Mouse (Mus musculus) liver, embryonic 12.5 days (tissue): Measurements from ENCODE around the gene Snx3. TPM values are rescaled to one million over a fixed set of nuclear protein-coding genes. Genes with fewer than 3 reads are reported as not detected.
A peak's percentile ranks its signal among the peaks of the same experiment; 100 is the strongest.

ENCODE experiments used
- ATAC-seq: fragments of 200-750 bp; cut with Nextera tagmentation; 2 replicates; pipeline ENCODE4 v1.8.0; 2017; ENCODE audit warnings: moderate number of reproducible peaks, mild to moderate bottlenecking, moderate library complexity
- H3K27ac ChIP-seq: fragments of 300-500 bp; sonication (generic); 2 replicates; pipeline ENCODE4 v1.5.1; 2016; ENCODE audit warnings: mild to moderate bottlenecking
- H3K27me3 ChIP-seq: fragments of 300-500 bp; sonication (generic); replicated peaks from 2 replicates; pipeline ENCODE4 v1.6.1; 2016; ENCODE audit warnings: mild to moderate bottlenecking, moderate library complexity
- H3K36me3 ChIP-seq: fragments of 300-500 bp; sonication (generic); 2 replicates; pipeline ENCODE4 v1.6.1; 2016; ENCODE audit warnings: mild to moderate bottlenecking, moderate library complexity
- H3K4me1 ChIP-seq: fragments of 300-500 bp; sonication (generic); 2 replicates; pipeline ENCODE4 v1.6.1; 2016
- H3K4me2 ChIP-seq: fragments of 300-500 bp; sonication (generic); 2 replicates; pipeline ENCODE4 v1.6.1; 2016; ENCODE audit warnings: mild to moderate bottlenecking, moderate library complexity
- H3K4me3 ChIP-seq: fragments of 300-500 bp; sonication (generic); 2 replicates; pipeline ENCODE4 v1.5.1; 2016; ENCODE audit warnings: mild to moderate bottlenecking, moderate library complexity
- H3K9ac ChIP-seq: fragments of 300-500 bp; sonication (generic); 2 replicates; pipeline ENCODE4 v1.6.1; 2016; ENCODE audit warnings: mild to moderate bottlenecking, moderate library complexity
- H3K9me3 ChIP-seq: fragments of 300-500 bp; sonication (generic); replicated peaks from 2 replicates; pipeline ENCODE4 v1.6.1; 2016; ENCODE audit warnings: mild to moderate bottlenecking, moderate library complexity
- WGBS: fragments of 180-500 bp; shearing (Covaris S2); methylation state at CpG from one replicate; pipeline ENCODE4 v1.1.7; 2016; ENCODE audit not compliant: insufficient replicate concordance; 5-methylcytosine and 5-hydroxymethylcytosine counted together
- polyA plus RNA-seq: library from polyadenylated mRNA; unstranded; fragments of >200 nt; fragmentation: Nextera tagmentation; extraction: Ambion mirVana; gene quantifications from 2 replicates; pipeline ENCODE4 v1.2.1, GENCODE M21; 2016

Snx3 gene
- polyA plus RNA-seq, 1 experiment from 2014 or later = 291 TPM

GRCm38 (mm10) chr10:42480719-42481118 is 21.1 kb upstream of the Snx3 start:
- Histone ChIP-seq H3K27ac (no peak overlapping the region), H3K9ac (no peak overlapping the region), H3K4me3 (no peak overlapping the region), H3K4me1 (peaks cover 56% of the 10 kb centered on the region), H3K9me3 (no peaks in the 10 kb centered on the region), H3K36me3 (no peaks in the 10 kb centered on the region), H3K4me2 (no peak overlapping the region), H3K27me3 (no peaks in the 10 kb centered on the region)
- 52% methylated on average over 4 of the region's 4 CpGs for WGBS
- peak; percentile 64 for ATAC-seq

GRCm38 (mm10) chr10:42488606-42489296 is 13.1 kb upstream of the Snx3 start:
- 33% methylated on average over 8 of the region's 8 CpGs for WGBS
- Histone ChIP-seq H3K36me3 (no peaks in the 10 kb centered on the region), H3K27ac (no peak overlapping the region), H3K4me2 (no peak overlapping the region), H3K27me3 (0 out of 2 replicates have a peak, but pooled peaks cover 3% of the 10 kb centered on the region), H3K4me1 (peaks cover 30% of the 10 kb centered on the region), H3K9ac (no peak overlapping the region), H3K4me3 (no peak overlapping the region), H3K9me3 (no peaks in the 10 kb centered on the region)
- ATAC-seq = no peak; the same call in 1 of the 2 replicates

- no peak overlapping the region for H3K4me2 ChIP-seq
- H3K4me1 ChIP-seq = peaks cover 30% of the 10 kb centered on the region
- no peak overlapping the region for H3K9ac ChIP-seq
- no peaks in the 10 kb centered on the region for H3K9me3 ChIP-seq
- no peaks in the 10 kb centered on the region for H3K36me3 ChIP-seq
- no peak for ATAC-seq
- 13% methylated on average over 1 of the region's 1 CpGs for WGBS
- H3K27ac ChIP-seq = no peak overlapping the region
- H3K4me3 ChIP-seq = no peak overlapping the region
- H3K27me3 ChIP-seq = 0 out of 2 replicates have a peak, but pooled peaks cover under 1% of the 10 kb centered on the region
Measured at GRCm38 (mm10) chr10:42491158-42491557, 10.7 kb upstream of the Snx3 start.

- no peak overlapping the region for H3K9ac ChIP-seq
- no peaks in the 10 kb centered on the region for H3K9me3 ChIP-seq
- ATAC-seq = no peak
- peaks cover 30% of the 10 kb centered on the region for H3K4me1 ChIP-seq
- no peak overlapping the region for H3K4me2 ChIP-seq
- no peaks in the 10 kb centered on the region for H3K36me3 ChIP-seq
- no peak overlapping the region for H3K27ac ChIP-seq
- WGBS = 77% methylated on average over 10 of the region's 10 CpGs
- no peak overlapping the region for H3K4me3 ChIP-seq
- H3K27me3 ChIP-seq = no peaks in the 10 kb centered on the region
Measured at GRCm38 (mm10) chr10:42492027-42492771, 9.6 kb upstream of the Snx3 start.

DNA sequence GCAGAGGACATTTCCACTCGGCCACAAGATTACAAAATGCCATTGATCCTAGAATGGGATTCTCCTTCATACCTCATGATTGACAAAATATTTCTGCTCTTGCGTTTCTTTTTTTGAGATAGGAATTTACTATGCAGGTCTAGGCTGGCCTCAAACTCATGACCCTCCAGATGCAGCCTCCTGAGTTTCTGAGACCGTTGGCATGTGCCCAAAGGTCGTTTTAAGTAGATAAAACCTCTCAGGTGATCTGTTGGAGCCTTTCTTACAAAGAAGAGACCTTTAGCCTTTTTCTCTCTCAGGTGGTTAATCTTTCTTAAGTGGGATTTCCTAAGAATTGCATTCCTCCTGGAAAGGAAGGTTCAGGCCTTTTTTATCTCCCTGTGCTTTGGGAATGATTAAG is 8.8 kb upstream of the Snx3 start:
- H3K4me2 ChIP-seq = no peak overlapping the region
- no peak for ATAC-seq
- H3K9ac ChIP-seq = no peak overlapping the region
- H3K4me1 ChIP-seq = peaks cover 31% of the 10 kb centered on the region
- WGBS = 52% methylated on average over 4 of the region's 4 CpGs
- H3K4me3 ChIP-seq = no peak overlapping the region
- H3K27me3 ChIP-seq = no peaks in the 10 kb centered on the region
- H3K9me3 ChIP-seq = no peaks in the 10 kb centered on the region
- no peaks in the 10 kb centered on the region for H3K36me3 ChIP-seq
- no peak overlapping the region for H3K27ac ChIP-seq

DNA sequence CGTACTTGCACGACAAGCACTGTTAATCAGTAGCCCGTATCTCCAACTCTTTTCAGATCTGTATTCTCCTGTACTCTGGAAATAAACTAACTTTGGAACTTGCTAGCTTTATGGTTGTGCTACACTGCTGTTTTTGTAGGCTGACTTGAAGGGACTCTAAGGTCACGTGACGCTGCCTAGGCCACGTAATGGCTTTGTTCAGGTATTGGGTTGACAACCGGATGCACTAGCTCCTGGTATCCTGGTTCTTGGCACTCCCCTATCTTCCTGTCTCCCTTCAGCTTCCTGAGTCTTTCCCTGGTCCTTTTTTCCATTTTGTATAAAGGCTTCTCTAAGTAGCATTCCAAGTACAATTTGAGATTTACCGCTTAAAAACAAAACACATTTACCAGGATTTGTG is 1.2 kb upstream of the Snx3 start:
- H3K9me3 ChIP-seq = no peaks in the 10 kb centered on the region
- H3K36me3 ChIP-seq = peaks cover 11% of the 10 kb centered on the region
- no peak overlapping the region for H3K9ac ChIP-seq
- 92% methylated on average over 8 of the region's 8 CpGs for WGBS
- H3K27me3 ChIP-seq = no peaks in the 10 kb centered on the region
- H3K4me3 ChIP-seq = no peak overlapping the region
- ATAC-seq = no peak
- peak overlapping the region; percentile 73; the same call in 1 of the 2 replicates for H3K4me2 ChIP-seq
- peak overlapping the region; percentile 100 for H3K27ac ChIP-seq
- H3K4me1 ChIP-seq = peaks cover 49% of the 10 kb centered on the region

DNA sequence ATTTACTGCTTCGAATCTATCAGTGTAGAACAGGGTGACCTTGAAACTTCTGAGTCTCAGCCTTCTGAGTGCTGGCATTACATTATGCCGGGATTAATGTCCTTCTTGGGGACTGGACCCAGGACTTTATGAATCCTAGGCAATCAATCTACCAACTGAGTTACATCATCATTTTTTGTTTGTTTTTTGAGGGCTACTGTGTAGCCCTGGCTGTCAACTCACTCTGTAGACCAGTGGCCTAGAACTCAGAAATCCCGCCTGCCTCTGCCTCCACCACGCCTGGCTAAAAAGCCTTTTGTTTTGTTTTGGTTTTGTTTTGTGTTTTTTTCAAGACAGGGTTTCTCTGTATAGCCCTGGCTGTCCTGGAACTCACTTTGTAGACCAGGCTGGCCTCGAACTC is 669 bp upstream of the Snx3 start:
- peak overlapping the region; percentile 100 for H3K27ac ChIP-seq
- peaks cover 54% of the 10 kb centered on the region for H3K4me1 ChIP-seq
- peak overlapping the region; percentile 99 for H3K9ac ChIP-seq
- H3K4me2 ChIP-seq = peak overlapping the region; percentile 73
- peaks cover 17% of the 10 kb centered on the region for H3K36me3 ChIP-seq
- ATAC-seq = no peak
- 58% methylated on average over 5 of the region's 5 CpGs for WGBS
- peak overlapping the region; percentile 98 for H3K4me3 ChIP-seq
- H3K9me3 ChIP-seq = no peaks in the 10 kb centered on the region
- H3K27me3 ChIP-seq = no peaks in the 10 kb centered on the region

DNA sequence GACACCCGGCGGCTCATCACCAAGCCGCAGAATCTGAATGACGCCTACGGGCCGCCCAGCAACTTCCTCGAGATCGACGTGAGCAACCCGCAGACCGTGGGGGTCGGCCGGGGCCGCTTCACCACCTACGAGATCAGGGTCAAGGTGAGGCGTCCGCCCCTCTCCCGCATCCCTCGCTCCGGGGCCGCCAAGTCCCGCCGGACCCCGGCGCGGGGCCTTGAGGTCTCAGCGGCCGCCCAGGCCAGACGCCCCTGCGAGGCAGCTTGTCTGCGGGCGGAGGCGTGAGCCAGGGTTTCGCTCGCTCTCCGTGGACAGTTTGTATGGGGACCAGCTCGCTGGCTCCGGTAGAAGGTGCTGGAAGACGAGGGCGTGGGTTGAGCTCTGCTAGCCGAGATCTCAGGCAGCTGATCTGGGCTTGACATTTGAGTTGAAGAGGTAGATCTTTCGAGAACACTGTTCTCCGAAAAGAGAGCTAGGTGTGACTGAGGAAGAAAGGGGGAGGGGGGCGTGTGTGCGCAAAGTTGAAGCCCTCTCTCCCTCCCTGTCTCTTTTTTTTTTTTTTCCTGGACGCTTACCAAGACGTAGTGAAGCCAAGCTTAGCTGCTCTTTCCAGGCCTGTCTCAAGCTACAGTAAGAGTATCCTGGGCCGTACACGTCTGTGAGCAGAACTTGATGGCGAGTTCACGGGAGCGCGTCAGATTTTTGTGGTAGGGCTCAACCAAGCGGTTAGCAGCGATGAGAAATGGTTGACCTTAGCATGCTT is 700 bp downstream of the Snx3 start:
- Histone ChIP-seq H3K4me1 (peaks cover 63% of the 10 kb centered on the region), H3K27ac (peak overlapping the region; percentile 100), H3K9me3 (no peaks in the 10 kb centered on the region), H3K4me3 (peak overlapping the region; percentile 98), H3K36me3 (peaks cover 27% of the 10 kb centered on the region), H3K4me2 (peak overlapping the region; percentile 73), H3K27me3 (no peaks in the 10 kb centered on the region), H3K9ac (peak overlapping the region; percentile 99)
- peak; percentile 40 for ATAC-seq
- WGBS = under 1% methylated on average over 55 of the region's 55 CpGs

GRCm38 (mm10) chr10:42504096-42504710 is 2.4 kb downstream of the Snx3 start:
- 58% methylated on average over 10 of the region's 10 CpGs for WGBS
- peak overlapping the region; percentile 98 for H3K4me3 ChIP-seq
- ATAC-seq = no peak
- H3K9me3 ChIP-seq = no peaks in the 10 kb centered on the region
- H3K27ac ChIP-seq = peak overlapping the region; percentile 58
- peak overlapping the region; percentile 73 for H3K4me2 ChIP-seq
- peak overlapping the region; percentile 99; the same call in 1 of the 2 replicates for H3K9ac ChIP-seq
- peaks cover 43% of the 10 kb centered on the region for H3K36me3 ChIP-seq
- H3K4me1 ChIP-seq = peaks cover 68% of the 10 kb centered on the region
- no peaks in the 10 kb centered on the region for H3K27me3 ChIP-seq

- peak overlapping the region; percentile 90 for H3K27ac ChIP-seq
- H3K36me3 ChIP-seq = peaks cover 63% of the 10 kb centered on the region
- H3K9ac ChIP-seq = no peak overlapping the region
- ATAC-seq = no peak
- no peaks in the 10 kb centered on the region for H3K9me3 ChIP-seq
- H3K27me3 ChIP-seq = no peaks in the 10 kb centered on the region
- no peak overlapping the region for H3K4me2 ChIP-seq
- WGBS = 79% methylated on average over 6 of the region's 6 CpGs
- H3K4me3 ChIP-seq = no peak overlapping the region
- peaks cover 86% of the 10 kb centered on the region for H3K4me1 ChIP-seq
Measured at GRCm38 (mm10) chr10:42510141-42510540, 8.3 kb downstream of the Snx3 start.

GRCm38 (mm10) chr10:42511184-42512135 is 9.6 kb downstream of the Snx3 start:
- Histone ChIP-seq H3K9me3 (no peaks in the 10 kb centered on the region), H3K27me3 (no peaks in the 10 kb centered on the region), H3K27ac (peak overlapping the region; percentile 90), H3K9ac (peak overlapping the region; percentile 43), H3K4me1 (peaks cover 86% of the 10 kb centered on the region), H3K36me3 (peaks cover 60% of the 10 kb centered on the region), H3K4me2 (peak overlapping the region; percentile 55), H3K4me3 (no peak overlapping the region)
- 28% methylated on average over 6 of the region's 6 CpGs for WGBS
- ATAC-seq = peak; percentile 91
